Mouse (Mus musculus) liver, embryonic 11.5 days (tissue): ENCODE measurements around the gene Tsc2. TPM values are rescaled to one million over a fixed set of nuclear protein-coding genes. Genes with fewer than 3 reads are reported as not detected.

ENCODE experiments used
- ATAC-seq: fragments of 200-750 bp; cut with Nextera tagmentation; replicated peaks from 2 replicates; pipeline ENCODE4 v1.8.0; 2017; ENCODE audit warnings: moderate number of reproducible peaks, mild to moderate bottlenecking, moderate TSS enrichment, moderate library complexity; ENCODE audit not compliant: low FRiP score
- DNase-seq: peaks from one replicate; pipeline ENCODE4 v3.0.0-alpha.2; 2017; ENCODE audit warnings: low spot score
- H3K27ac ChIP-seq: fragments of 300-500 bp; sonication (generic); 2 replicates; pipeline ENCODE4 v1.5.1; 2014; ENCODE audit warnings: mild to moderate bottlenecking, low read depth, low read length, control low read depth
- H3K27me3 ChIP-seq: fragments of 300-500 bp; sonication (generic); replicated peaks from 2 replicates; pipeline ENCODE4 v1.6.1; 2014; ENCODE audit warnings: low read length, mixed read lengths; ENCODE audit not compliant: control insufficient read depth, insufficient read depth
- H3K36me3 ChIP-seq: fragments of 300-500 bp; sonication (generic); 2 replicates; pipeline ENCODE4 v1.6.1; 2014; ENCODE audit warnings: mild to moderate bottlenecking, low read length, moderate library complexity, mixed read lengths; ENCODE audit not compliant: control insufficient read depth, insufficient read depth
- H3K4me1 ChIP-seq: fragments of 300-500 bp; sonication (generic); replicated peaks from 2 replicates; pipeline ENCODE4 v1.6.1; 2014; ENCODE audit warnings: low read length, mixed read lengths; ENCODE audit not compliant: control insufficient read depth, insufficient read depth
- H3K4me2 ChIP-seq: fragments of 300-500 bp; sonication (generic); 2 replicates; pipeline ENCODE4 v1.6.1; 2014; ENCODE audit warnings: mild to moderate bottlenecking, control low read depth, moderate library complexity
- H3K4me3 ChIP-seq: fragments of 300-500 bp; sonication (generic); 2 replicates; pipeline ENCODE4 v1.5.1; 2014; ENCODE audit warnings: low read depth, low read length, control low read depth
- H3K9ac ChIP-seq: fragments of 300-500 bp; sonication (generic); 2 replicates; pipeline ENCODE4 v1.6.1; 2014; ENCODE audit warnings: low read depth, low read length, control low read depth
- H3K9me3 ChIP-seq: fragments of 300-500 bp; sonication (generic); 2 replicates; pipeline ENCODE4 v1.6.1; 2016; ENCODE audit warnings: low read length, inconsistent platforms, mixed read lengths; ENCODE audit not compliant: control insufficient read depth
- WGBS: fragments of 180-500 bp; shearing (Covaris S2); extraction: QIAGEN DNeasy Blood & Tissue Kit; methylation state at CpG from one replicate; pipeline ENCODE4 v1.1.7; 2014; 5-methylcytosine and 5-hydroxymethylcytosine counted together
- polyA plus RNA-seq: library from polyadenylated mRNA; unstranded; fragments of >200 nt; fragmentation: Nextera tagmentation; extraction: Ambion mirVana; gene quantifications from 2 replicates; pipeline ENCODE4 v1.2.1, GENCODE M21; 2014

Tsc2 gene
- polyA plus RNA-seq, 1 experiment from 2014 or later: 55.2 TPM

GRCm38 (mm10) chr17:24565092-24565491 is 67.3 kb downstream of the Tsc2 start:
- Histone ChIP-seq H3K9ac (no peak overlapping the region), H3K36me3 (peaks cover 2% of the 10 kb centered on the region; the same call in 1 of the 2 replicates), H3K9me3 (no peaks in the 10 kb centered on the region), H3K27me3 (no peaks in the 10 kb centered on the region), H3K4me3 (no peak overlapping the region), H3K4me2 (no peak overlapping the region), H3K27ac (no peak overlapping the region), H3K4me1 (peaks cover 3% of the 10 kb centered on the region)
- no peak for ATAC-seq
- 79% methylated on average over 3 of the region's 3 CpGs for WGBS
- no peak for DNase-seq

- Histone ChIP-seq H3K9ac (no peak overlapping the region), H3K4me3 (no peak overlapping the region), H3K36me3 (peaks cover 2% of the 10 kb centered on the region; the same call in 1 of the 2 replicates), H3K27me3 (no peaks in the 10 kb centered on the region), H3K27ac (no peak overlapping the region), H3K4me2 (no peak overlapping the region), H3K9me3 (no peaks in the 10 kb centered on the region), H3K4me1 (peaks cover 3% of the 10 kb centered on the region)
- 85% methylated on average over 4 of the region's 4 CpGs for WGBS
- no peak for ATAC-seq
- no peak for DNase-seq
These were observed 68.0 kb downstream of the Tsc2 start for GRCm38 (mm10) chr17:24564422-24564821.

DNA sequence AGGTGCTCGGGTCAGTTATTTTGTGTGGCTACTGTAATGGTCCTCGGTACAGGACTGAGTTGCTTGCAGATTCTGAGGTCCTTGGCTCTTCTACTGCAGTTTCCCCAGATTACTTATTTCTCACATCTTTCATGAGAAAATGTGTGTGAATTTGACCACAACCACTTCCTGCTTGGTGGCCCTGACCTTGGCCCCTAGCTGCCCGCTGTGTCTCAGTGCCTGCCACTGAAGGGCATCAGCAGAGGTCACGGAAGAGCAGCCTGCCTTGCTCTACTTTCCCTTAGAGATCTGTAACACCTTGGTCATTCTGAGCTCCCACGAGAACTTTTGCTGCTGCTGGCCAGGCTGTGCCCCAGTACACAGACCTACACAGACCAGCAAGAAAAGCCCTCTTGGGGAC is 68.8 kb downstream of the Tsc2 start:
- Histone ChIP-seq H3K9ac (no peak overlapping the region), H3K4me1 (peaks cover 5% of the 10 kb centered on the region), H3K27me3 (no peaks in the 10 kb centered on the region), H3K4me3 (no peak overlapping the region), H3K4me2 (no peak overlapping the region), H3K9me3 (no peaks in the 10 kb centered on the region), H3K36me3 (no peaks in the 10 kb centered on the region; the same call in 1 of the 2 replicates), H3K27ac (no peak overlapping the region)
- no peak for ATAC-seq
- WGBS: 64% methylated on average over 5 of the region's 5 CpGs
- DNase-seq: no peak

DNA sequence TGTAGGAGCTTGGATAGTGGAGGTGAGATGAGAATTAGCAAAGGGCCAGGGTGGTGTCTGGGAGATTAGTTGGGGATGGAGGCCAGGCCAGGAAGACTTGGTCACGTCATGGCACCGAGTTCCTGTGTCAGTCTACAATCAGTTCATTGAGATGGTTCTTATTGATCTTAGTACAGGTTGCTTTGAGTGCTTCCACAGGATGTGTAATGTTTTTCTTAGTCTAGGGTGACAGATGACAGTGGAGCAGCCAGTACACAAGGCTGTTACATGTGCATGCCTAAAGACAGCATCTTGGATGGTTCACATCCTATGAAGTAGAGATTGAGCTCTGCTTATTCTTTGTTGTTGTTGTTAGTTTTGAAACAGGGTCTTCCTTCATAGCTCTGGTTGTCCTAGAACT is 70.8 kb downstream of the Tsc2 start:
- Histone ChIP-seq H3K36me3 (no peaks in the 10 kb centered on the region), H3K4me3 (no peak overlapping the region), H3K9me3 (no peaks in the 10 kb centered on the region), H3K9ac (no peak overlapping the region), H3K27ac (no peak overlapping the region), H3K4me1 (peaks cover 14% of the 10 kb centered on the region), H3K4me2 (no peak overlapping the region), H3K27me3 (no peaks in the 10 kb centered on the region)
- no peak for DNase-seq
- ATAC-seq: no peak
- WGBS: 80% methylated on average over 2 of the region's 2 CpGs

DNA sequence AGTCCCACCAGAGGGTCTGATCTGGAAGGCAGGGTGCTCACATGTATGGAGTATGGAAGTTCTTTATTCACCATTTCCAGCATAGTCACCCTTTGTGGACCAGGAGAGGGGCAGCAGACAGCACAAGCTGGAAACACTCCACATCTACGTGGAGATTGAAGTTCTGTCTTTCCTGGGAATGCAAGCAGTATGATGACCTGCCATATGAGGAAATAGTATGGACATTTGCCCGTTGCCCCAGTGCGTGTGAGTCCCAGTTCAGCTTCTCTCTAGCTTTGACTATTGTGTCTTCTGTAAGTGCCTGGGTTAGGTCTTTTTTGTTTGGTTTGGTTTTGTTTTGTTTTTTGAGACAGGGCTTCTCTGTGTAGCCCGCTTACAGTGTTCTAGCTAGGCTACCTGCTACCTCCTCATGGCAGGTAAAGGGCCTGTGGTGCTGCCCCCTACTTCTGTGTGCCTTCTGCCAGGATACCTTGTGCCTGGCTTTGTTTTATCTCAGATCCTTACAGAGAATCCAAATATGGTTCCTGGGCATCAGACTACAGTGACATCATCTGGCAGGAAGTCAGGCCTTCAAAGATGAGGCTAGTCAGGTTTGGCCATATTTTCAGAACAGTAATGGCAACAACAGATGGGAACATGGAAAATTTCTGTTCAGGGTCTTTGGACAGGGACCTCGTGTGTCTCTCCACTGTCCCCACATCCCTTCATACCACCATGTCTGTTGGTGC is 72.0 kb downstream of the Tsc2 start:
- ATAC-seq (no peak), DNase-seq (no peak)
- H3K27ac ChIP-seq: no peak overlapping the region
- H3K4me2 ChIP-seq: no peak overlapping the region
- 82% methylated on average over 5 of the region's 5 CpGs for WGBS
- H3K4me3 ChIP-seq: no peak overlapping the region
- peaks cover 17% of the 10 kb centered on the region for H3K4me1 ChIP-seq
- H3K9me3 ChIP-seq: no peaks in the 10 kb centered on the region
- no peaks in the 10 kb centered on the region for H3K36me3 ChIP-seq
- H3K9ac ChIP-seq: no peak overlapping the region
- no peaks in the 10 kb centered on the region for H3K27me3 ChIP-seq

DNA sequence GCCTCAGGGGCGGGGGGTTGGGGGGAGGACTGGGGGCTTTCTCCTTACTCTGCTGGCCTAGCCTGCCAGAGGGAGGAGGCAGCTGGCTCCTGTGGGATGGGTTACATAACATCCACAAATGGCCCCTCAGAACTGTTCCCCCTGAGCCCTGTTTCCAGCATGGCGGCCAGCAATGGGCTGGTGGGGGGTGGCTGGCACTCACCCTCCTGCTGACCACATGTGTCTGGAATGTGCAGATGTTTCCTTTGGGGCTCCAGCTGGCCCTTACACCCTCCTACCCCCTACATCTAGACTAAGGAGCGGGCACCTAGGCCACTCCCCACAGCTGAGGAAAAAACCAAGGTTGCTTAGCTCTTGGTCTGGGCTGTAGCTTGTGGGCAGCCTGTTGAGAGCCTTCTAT is 73.3 kb downstream of the Tsc2 start:
- Histone ChIP-seq H3K27me3 (no peaks in the 10 kb centered on the region), H3K9me3 (no peaks in the 10 kb centered on the region), H3K4me2 (no peak overlapping the region), H3K4me3 (no peak overlapping the region), H3K9ac (no peak overlapping the region), H3K4me1 (peaks cover 17% of the 10 kb centered on the region), H3K27ac (peak overlapping the region; percentile 60; the same call in 1 of the 2 replicates), H3K36me3 (no peaks in the 10 kb centered on the region)
- DNase-seq (no peak), ATAC-seq (no peak)
- whole genome bisulfite sequencing: 65% methylated on average over 3 of the region's 3 CpGs

DNA sequence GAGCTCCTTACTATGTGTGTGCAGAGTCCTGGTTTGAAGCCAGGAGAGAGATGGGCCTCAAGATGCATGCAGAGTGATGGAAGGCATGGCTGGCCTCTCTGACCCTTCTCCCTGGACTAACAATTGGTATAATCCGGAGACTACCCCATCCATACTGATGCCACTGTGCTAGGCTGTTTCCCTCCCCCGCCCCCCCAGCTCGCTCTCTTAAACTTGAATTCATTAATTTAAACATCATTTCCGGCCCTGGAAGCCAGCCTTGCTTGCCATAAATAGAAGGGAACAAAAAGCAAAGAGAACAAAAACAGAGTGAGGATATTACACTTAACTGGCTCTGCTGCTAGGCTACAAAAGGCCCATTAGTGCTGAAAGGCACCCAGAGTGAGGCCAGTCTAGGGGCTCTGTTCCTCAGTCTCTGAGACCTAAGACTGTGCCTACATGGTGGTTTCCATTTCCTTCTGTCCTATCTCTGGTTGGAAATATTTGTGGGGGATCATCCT is 73.8 kb downstream of the Tsc2 start:
- no peaks in the 10 kb centered on the region for H3K9me3 ChIP-seq
- 68% methylated on average over 4 of the region's 4 CpGs for WGBS
- ATAC-seq (no peak), DNase-seq (no peak)
- no peak overlapping the region for H3K4me2 ChIP-seq
- H3K9ac ChIP-seq: no peak overlapping the region
- H3K36me3 ChIP-seq: no peaks in the 10 kb centered on the region
- H3K27me3 ChIP-seq: no peaks in the 10 kb centered on the region
- peak overlapping the region; percentile 60 for H3K27ac ChIP-seq
- no peak overlapping the region for H3K4me3 ChIP-seq
- peaks cover 17% of the 10 kb centered on the region for H3K4me1 ChIP-seq

DNA sequence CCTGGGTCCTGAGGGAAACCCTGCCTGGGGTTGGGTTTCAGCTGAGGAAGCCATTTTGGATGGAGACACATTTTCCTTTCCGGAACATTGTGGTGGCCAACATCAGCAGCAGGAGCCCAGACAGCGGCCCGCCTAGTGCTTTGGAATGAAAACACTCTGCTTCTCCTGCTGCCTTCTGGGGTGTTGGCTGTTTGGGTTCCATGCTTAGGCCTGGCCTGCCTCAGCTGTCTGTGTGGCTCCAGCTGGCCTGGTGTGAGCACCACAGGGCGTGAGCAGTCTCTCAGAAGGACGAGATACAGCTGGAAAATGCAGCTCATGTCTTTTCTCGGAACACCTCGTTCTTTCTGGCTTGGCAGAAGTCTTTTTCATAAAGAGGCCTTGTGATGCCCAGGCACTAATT is 75.3 kb downstream of the Tsc2 start:
- Histone ChIP-seq H3K4me3 (no peak overlapping the region), H3K36me3 (no peaks in the 10 kb centered on the region)
- 89% methylated on average over 7 of the region's 7 CpGs for WGBS

DNA sequence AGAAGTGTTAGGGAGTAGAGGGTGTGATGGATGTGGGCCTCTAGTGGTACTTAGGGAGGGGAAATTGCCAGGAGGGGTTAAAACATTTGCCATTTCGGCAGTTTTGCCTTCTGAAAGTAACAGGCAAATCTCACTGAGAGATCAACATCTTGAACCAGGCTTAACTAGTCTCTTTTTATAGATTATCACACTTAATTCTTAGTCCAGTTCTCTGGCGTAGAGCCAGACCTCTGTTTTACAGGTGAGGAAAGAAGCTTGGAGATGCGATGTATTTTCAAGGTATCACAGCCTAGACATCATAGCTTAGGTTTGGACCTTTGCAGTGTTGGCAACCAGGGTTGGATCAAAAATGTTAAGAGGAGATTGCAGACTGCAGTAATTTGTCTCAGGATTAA is 81.4 kb downstream of the Tsc2 start:
- Histone ChIP-seq H3K4me3 (peak overlapping the region; percentile 93), H3K4me2 (peak overlapping the region; percentile 96), H3K36me3 (no peaks in the 10 kb centered on the region), H3K9me3 (no peaks in the 10 kb centered on the region), H3K9ac (peak overlapping the region; percentile 92), H3K27me3 (no peaks in the 10 kb centered on the region), H3K4me1 (peaks cover 7% of the 10 kb centered on the region), H3K27ac (no peak overlapping the region)
- 57% methylated on average over 3 of the region's 3 CpGs for WGBS
- ATAC-seq (no peak), DNase-seq (no peak)

More for the DNA sequence above, 75.3 kb downstream of the Tsc2 start:
- no peak for ATAC-seq
- no peaks in the 10 kb centered on the region for H3K27me3 ChIP-seq
- peaks cover 17% of the 10 kb centered on the region for H3K4me1 ChIP-seq
- H3K9ac ChIP-seq: no peak overlapping the region
- no peaks in the 10 kb centered on the region for H3K9me3 ChIP-seq
- DNase-seq: no peak
- H3K4me2 ChIP-seq: no peak overlapping the region
- H3K27ac ChIP-seq: no peak overlapping the region
